Mouse (Mus musculus): ENCODE measurements around the gene Atp6v1e2.

Atp6v1e2 gene

DNA sequence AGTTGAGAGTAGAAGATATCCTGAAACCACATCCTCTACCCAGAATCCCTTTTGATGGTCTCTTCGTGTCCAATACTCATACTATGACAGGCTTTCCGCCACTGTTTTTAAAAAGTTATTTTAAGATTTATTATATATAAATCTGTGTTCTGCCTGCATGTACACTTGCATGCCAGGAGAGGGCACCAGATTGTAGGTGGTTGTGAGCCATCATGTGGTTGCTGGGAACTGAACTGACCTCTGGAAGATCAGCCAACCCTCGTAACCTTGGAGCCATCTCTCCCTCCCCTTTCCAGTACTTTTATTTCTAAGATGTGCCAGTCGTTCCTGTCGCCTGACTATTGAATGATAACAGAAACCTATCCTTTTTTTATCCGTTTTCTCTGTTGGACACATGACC, 28.9 kb downstream of the Atp6v1e2 start:
- in situ Hi-C loops (cut with MboI, MseI): loop anchor here (5.0 to 10.0 kb wide), 2 partner anchors 129 to 646 kb away; no protein-coding TSS in a partner anchor

DNA sequence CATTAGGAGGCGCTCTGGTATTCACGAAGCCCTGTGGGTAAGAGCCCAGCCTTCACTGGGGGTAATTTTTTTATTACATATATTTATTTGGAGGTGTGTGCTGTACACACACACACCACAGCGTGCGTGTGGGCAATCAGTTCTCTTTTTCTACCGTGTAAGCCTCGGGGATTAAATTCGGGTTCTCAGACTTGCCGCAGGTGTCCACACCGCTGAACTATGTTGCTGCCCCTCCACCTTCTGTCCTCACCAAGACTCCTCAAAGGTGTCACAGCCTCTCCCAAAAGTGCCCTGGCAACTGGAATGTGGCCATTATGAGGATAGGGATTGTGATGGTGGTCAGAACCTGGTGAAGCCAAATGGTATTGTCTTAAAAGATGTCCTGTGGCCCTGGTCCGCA, 30.6 kb downstream of the Atp6v1e2 start, which contains the start of gene Tmem247:
Gene Tmem247 (plus strand): TSS at position 301 of the 400 bp plus-strand sequence.
- in situ Hi-C loops (cut with MboI, MseI): loop anchor here (5.0 to 10.0 kb wide), 2 partner anchors 130 to 648 kb away; no protein-coding TSS in a partner anchor

DNA sequence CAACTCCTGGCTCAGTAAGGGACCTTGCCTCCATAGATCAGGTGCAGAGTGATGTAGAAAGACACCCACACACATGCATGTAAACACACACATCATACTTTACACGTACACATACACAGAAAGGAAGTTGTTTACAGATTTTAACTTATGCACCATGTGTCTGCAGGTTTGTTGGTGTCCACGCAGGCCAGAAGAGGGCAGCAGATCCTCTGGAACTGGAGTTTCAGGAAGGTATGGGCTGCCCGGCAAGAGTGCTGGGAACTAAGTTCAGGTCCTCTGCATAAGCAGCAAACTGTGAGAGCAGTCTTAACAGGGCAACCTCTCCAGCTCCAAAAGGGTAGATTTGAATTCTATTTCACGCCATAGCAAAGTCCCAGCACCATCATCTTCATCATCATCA, 32.2 kb downstream of the Atp6v1e2 start:
- in situ Hi-C loops (cut with MboI, MseI): loop anchor here (5.0 to 10.0 kb wide), 2 partner anchors 132 to 649 kb away; no protein-coding TSS in a partner anchor

DNA sequence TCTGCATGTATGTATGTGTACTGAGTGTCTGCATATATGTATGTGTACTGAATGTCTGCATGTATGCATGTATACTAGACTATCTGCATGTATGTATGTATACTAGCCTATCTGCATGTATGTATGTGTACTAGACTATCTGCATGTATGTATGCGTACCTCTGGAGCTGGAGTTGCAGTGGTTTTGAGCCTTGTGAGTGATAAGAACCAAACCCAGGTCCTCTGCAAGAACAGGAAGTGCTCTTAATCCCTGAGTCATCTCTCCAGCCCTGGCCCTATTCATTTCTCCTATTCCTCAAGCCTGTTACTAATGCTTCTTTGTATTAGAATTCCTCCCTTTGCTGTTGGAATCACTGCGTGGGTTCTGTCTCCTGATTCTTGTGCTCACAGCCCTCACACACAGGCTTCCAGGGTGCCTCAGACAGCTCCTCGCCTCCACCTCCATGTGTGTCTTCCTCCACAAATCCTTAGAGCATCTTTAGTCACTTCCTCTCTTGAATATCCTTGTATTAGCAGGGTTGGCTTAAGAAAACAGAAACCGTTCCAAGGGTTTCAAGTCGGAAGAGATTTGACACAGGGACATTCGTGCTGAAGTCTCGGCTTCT, 34.6 kb downstream of the Atp6v1e2 start:
- in situ Hi-C loops (cut with MboI, MseI): loop anchor here (10.0 kb wide), 1 partner anchor 652 kb away; no protein-coding TSS in a partner anchor

DNA sequence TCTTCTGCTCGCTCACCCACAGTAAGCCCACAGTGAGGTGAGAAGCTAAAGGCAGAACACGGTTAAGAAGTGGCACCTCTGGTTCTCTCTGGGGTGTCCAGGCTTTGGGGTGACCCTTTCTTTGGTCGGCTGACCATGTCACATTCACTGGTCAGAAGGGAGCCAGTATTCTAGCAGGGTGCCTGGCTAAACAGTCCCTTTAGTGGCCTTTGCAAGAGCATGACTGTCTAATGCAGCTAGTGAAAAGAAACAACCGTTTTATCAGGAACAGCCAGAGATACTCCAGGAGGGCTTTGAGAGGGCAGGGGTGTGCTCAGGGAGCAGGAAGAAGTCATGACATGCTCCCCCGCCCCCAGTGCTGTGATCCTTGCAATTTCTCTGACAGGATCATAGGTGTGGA, 36.4 kb downstream of the Atp6v1e2 start:
- in situ Hi-C loops (cut with MboI, MseI): loop anchor here (10.0 kb wide), 1 partner anchor 654 kb away; no protein-coding TSS in a partner anchor

DNA sequence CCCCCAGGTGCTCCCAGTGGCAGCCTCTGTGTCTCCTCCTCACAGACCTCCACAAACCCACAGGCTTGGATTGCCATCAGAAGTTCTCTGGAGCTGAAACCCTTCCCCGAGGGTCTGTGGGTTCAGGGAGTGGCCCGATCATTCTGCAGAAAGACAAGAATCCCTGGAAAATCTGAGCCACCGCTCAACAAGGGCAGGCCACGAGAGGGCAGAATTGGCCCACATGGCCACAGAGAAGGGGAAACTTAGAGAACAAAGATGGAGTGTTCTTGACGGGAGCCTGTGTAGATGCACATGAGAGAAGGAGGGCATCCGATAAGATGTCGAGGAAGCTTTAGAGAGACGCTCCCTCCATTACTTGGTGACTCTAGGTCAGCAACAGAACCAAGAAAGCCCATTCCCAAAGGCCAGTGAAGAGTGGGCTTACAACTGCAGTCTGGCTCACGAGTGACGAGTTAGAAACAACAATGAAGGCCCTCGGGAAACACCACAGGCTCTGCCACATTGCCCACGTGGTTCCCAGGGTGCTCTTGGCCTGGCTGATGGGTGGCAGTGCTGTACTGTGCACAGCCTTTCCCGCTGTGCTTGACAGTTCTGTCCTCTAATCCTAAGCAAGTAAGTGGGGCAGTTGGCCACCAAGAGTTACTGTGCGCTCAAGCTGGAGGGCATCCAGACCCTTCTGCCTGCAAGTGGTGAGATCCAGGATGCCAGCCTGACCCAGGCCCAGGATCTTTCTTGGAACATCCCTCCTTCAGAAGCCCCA, 37.8 kb downstream of the Atp6v1e2 start:
- in situ Hi-C loops (cut with MboI, MseI): loop anchor here (5.0 to 10.0 kb wide), 5 partner anchors 83 to 655 kb away; no protein-coding TSS in a partner anchor

DNA sequence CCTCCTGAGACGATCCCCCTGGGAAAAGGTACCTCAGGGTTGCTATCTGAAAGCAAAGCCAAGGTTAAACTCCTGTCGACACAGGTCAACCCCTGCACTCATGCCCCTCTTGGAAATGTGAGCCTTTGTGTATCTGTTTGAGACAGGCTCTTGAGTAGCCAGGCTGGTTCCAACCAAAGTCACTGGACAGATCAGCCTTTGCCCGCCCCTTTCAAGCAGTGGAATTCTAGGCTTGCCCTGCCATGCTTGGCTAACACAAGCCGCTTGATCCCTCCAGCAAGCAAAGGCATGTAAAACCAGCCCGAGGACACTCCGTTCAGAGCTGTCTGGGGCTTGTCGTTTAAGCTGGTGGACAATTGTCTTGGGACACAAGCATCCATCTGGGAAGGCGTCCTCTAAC, 39.4 kb downstream of the Atp6v1e2 start:
- in situ Hi-C loops (cut with MboI, MseI): loop anchor here (5.0 kb wide), 4 partner anchors 81 to 416 kb away; no protein-coding TSS in a partner anchor

DNA sequence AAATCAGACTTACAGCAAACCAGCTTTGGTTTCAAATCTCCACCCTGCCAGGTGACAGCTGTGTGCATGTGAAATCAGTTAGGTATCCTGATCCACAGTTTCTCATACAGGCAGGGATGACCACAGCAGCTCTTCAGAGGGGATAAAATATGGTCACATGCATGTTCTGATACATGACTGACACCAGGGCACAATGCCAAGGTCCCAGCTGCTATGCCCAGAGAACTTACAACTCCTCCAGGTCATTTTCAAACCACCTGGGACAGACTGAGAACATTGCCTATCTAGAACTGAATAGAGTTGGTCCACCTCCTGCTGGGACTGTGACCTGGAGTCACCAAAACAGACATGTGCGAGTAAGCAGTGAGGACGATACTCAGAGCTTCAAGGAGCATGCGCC, 40.6 kb downstream of the Atp6v1e2 start:
- in situ Hi-C loops (cut with MboI, MseI): loop anchor here (5.0 kb wide), 4 partner anchors 80 to 415 kb away; no protein-coding TSS in a partner anchor

DNA sequence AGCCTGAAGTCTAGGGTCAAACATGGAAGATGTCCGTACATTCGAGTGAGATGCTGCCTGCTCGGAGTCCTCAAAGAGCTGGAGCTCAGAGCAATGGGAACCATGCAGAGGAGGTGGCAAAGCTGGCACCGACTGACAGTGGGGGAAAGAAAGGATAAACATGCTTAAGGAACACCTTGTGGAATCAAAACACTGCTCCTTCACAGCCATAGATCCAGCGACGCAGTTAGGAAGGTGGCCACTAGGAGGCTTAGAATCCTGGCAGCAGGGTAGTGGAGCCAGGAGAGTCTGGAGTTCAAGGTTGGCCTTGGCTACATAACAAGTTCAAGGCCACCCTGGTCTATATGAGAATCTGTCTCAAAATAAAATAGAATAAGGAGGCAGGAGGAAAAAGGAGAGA, 41.1 kb downstream of the Atp6v1e2 start:
- in situ Hi-C loops (cut with MboI, MseI): loop anchor here (5.0 kb wide), 4 partner anchors 79 to 414 kb away; no protein-coding TSS in a partner anchor

DNA sequence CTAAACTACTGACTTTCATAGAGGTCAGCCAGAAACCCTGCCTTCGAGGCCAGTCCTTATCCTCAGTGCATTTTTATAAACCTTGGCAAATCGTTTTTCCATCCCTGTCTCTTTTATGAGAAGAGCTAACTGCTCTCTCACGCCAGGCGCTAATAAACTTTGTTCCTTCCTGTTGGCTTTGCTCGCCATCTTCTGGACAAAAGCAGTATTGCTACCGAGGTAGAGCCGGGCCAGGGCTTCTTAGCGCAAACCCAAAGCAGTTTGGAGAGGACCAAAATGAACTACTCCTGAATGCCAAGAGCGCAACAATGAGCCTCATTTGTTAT, 41.6 kb downstream of the Atp6v1e2 start:
- in situ Hi-C loops (cut with MboI, MseI): loop anchor here (5.0 kb wide), 4 partner anchors 79 to 414 kb away; no protein-coding TSS in a partner anchor

DNA sequence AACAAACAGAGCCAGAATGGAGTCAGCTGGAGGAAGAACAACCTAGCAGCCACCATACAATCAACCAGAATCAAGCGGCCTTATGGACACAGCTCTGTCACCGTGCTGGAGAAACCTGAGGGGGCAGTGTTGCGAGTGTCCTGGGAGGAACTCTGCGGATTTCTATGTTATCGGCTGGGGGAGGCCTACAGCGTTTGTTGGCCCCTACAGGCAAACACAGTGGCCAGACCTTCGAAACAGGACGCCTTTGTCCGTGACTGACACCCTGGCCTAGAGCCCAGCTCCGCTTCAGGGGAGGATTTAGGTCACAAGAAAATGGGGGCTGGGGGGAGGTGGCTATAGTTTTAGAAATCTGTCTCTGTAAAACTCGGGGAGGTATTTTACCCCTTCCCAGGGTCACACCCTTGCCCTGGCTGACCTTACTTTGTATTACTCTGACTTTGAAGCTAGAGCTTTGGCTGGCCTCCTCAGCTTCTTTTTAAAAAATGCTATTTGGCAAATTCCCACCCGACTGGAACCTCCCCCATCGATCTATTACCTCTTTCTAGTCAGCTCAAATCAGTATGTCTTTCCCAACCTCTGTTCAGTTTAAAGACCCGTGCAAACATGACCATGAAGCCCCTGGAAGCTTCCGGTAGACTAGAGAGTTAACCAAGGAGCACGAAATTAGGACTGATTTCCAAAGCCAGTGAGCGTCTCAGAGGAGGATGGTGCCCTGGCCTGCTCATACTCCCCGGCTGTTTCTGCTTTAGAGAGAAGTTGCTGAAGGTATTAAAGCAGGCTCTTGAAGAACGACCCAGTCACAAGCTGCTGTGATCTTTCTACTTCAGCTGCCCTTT, 42.2 kb downstream of the Atp6v1e2 start:
- in situ Hi-C loops (cut with MboI, MseI): loop anchor here (5.0 kb wide), 4 partner anchors 78 to 413 kb away; no protein-coding TSS in a partner anchor

DNA sequence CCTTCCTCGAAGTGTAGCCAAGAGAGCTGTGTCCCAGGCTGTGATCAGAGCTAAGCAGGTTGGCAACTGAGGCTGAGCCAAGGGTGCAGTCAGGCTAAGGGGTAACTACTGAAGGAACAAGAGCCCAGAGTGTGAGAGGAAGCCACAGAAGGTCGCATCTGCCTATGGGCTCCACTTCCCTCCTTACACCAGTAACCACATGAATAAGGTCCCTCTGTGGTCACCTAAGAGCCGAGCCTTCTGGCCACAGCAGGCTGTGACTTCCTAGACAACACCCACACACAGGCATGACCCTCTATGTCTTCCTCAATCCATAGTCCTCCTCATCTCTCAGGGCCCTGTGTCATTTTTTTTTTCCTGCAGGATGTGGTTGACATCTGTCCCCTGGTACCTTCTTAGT, 43.5 kb downstream of the Atp6v1e2 start:
- in situ Hi-C loops (cut with MboI, MseI): no loop called here

DNA sequence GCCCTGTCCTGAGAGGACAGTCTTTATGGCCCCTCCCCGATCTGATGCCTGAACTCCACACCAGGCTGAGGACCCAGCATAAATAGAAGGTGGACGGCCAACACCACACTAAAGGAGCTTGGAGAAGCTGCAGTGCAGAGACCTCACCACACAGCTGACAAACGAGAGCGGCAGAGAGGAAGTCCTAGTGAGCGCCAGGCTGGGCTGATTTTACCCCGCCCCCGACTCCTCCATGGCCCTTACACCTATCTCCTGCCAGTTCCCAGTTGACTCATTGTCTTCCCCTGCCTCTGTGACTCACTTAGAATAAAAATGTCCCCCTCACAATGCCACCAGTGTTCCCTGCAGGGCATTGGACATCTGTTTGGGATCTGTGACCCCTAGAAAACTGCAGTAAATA, 44.1 kb downstream of the Atp6v1e2 start:
- in situ Hi-C loops (cut with MboI, MseI): no loop called here

DNA sequence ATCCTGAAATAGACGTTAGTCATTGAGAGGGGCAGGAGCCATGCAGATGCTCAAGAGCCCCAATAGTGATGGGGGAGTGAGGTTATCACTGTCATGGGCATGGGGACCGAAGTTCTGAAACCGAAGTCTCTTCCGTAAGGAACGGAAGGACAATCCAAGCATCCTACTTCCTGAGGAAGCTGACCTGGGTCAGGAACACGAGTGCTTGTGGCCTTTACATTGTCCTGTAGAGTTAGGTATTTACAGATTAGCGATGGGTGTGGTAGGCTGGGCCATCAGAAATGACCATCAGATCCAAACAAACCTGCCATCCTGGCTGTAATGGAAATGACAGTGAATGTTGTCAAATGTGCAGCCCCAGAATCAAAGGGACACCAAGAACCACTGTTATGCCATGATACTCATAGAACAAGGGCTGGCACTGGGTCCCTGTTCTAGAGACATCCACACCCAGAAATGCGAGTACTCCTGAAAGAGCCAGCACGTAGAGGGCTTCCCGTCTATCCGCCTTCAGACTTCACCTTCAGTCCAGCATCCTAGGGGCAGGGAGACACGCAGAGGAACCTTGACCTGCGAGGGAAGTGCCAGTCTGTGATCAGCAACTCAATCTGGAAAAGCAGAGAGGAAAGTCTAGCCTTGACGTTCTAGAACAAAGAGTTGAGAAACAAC, 45.2 kb downstream of the Atp6v1e2 start:
- in situ Hi-C loops (cut with MboI, MseI): no loop called here

DNA sequence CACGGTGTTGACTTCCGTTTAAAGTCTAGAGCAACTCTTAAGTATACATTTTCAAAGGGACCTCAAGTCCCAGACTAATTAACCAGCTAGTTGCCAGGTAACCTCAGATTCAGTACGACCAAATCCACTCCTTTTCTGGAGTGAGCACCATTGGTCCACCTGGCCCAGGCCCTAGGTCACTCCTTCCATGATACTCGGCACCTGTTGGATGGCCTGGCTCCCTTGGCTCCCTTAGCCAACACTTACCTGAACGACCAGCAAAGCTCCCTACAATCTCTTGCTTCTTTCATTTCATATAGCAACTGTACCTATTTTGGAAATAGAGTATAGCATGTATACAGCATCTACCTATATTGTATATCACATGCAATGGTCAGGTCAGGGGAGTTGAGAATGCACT, 47.1 kb downstream of the Atp6v1e2 start:
- in situ Hi-C loops (cut with MboI, MseI): no loop called here

DNA sequence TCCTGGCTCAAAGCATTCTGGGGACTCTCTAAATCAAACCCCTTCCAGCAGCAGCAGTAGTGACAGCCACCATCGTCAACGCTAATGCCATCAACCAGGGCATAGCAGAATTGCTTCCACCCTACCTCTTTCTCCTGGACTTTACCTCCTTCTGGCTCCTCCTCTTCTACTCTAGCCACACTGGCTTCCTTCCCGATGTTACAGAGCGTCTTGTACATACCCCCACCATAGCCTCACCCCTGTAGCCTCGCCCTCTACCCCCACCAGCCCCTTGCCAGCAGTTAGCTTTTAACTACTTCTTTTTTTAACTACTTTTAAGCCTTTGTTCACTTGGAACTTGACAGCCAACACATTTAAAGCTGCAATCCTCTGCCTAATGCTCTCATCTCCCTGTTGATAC, 47.9 kb downstream of the Atp6v1e2 start:
- in situ Hi-C loops (cut with MboI, MseI): no loop called here

DNA sequence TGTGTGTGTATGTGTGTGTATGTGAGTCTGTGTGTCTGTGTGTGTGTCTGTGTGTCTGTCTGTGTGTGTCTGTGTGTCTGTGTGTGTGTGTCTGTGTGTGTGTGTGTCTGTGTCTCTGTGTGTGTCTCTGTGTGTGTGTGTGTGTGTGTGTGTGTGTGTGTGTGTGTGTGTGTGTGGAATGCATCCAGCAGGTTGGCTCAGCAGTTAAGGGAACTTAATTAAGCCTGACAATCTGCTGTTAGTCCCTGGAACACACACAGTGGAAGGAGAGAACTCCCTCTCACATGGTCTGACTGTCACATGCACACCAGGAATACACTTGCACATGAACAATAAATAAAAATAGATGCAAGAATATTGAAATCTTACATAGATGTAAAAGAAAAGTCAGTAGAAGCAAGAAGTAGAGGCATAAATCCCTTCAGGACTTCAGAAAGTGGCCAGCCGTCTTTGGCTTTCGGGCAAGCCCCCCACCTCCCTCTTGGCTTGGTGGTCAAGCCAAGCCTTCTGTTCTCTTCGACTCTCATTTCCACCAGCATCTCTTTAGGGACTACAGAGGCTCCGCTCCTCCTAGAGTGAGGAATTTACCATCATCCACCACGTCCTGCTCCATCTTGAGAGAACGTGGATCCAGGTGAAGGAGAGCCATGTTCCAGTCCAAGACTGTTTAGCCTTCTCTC, 50.1 kb downstream of the Atp6v1e2 start:
- in situ Hi-C loops (cut with MboI, MseI): no loop called here

DNA sequence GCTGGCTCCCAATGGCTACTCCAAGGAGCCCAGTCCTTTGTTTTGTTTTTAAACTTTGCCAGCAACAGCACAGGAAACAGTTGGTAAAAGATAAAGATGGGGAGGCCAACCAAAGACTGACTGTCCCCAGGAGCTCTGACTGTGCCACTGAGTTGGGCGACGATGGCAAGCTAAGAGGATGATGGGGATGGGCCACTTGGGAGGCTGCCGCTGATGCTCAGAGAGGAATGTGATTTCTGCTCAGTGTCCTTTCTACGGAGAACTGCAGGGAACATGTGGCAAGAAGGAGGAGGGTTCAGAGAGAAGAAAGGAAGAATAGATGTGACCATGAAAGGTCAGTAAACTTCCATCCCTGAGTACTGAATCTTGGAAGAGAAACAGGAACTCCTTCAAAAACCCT, 52.5 kb downstream of the Atp6v1e2 start:
- in situ Hi-C loops (cut with MboI, MseI): no loop called here

Data from T-helper 1 cell (primary cell).